Mouse (Mus musculus) kidney, adult 2 months (tissue): ENCODE results near the gene Gm45623.

ENCODE experiments used
- CTCF ChIP-seq: fragments of 200-500 bp; conservative IDR thresholded peaks from 2 replicates; pipeline ENCODE4 v1.5.1; 2011; ENCODE audit warnings: low read depth, mild to moderate bottlenecking, control low read depth, low read length, moderate library complexity, mixed read lengths; ENCODE audit not compliant: insufficient read depth, insufficient read length
- POLR2A ChIP-seq: fragments of 200-500 bp; IDR thresholded peaks from one replicate; pipeline ENCODE4 v1.6.1; 2011; ENCODE audit warnings: low read depth, low read length, control low read depth

GRCm38 (mm10) chr13:56774304-56774703 lies 20.7 kb upstream of the Gm45623 start:
- TF ChIP-seq CTCF = no peak
- no peak for TF ChIP-seq POLR2A
